Mouse (Mus musculus): ENCODE measurements around the gene Fam210b.

DNA sequence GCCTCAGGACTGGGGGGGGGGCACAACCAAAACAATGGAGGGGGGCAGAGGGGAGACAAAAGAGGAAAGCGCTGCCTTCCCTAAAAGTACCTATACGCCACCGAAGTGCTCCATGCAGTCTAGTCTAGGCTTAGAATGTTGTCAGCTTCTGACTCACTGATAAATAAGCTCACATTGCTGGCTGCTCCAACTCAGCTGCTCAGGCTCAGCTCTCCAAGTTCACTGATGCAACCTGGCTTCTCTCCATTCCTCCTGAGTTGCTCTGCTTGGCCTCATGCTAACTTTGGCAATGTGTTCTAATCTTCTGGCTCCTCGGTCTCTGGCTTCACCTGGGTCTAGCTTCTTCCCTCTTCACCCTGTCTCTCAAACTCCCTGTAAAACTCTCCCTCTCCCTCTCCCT is 31.2 kb downstream of the Fam210b start:
- TF ChIP-seq CTCF (IDR thresholded peaks at IDR 0.05; ENCODE audit: low read depth, low read length) (no peak), GATA1 (IDR thresholded peaks at IDR 0.05; ENCODE audit: borderline replicate concordance, low read length) (no peak), TAL1 (conservative IDR thresholded peaks at IDR 0.05; ENCODE audit: low read depth, low read length) (no peak)
